Mouse (Mus musculus) myocyte (in vitro differentiated cells): ENCODE data around the gene Wdr20.

Source experiments
- MAX ChIP-seq: IDR thresholded peaks from one replicate; pipeline ENCODE4 v1.6.1; 2011; ENCODE audit warnings: low read depth, mild to moderate bottlenecking, control low read depth
- MYOD1 ChIP-seq, 3 experiments: IDR thresholded peaks; one replicate each; pipeline ENCODE4 v1.6.1; 2011; ENCODE audit warnings: control low read depth in 2 of 3, low read depth in 2 of 3, mild to moderate bottlenecking in 2 of 3, moderate library complexity in 1 of 3; ENCODE audit not compliant: insufficient read length in 2 of 3, control insufficient read depth in 1 of 3

DNA sequence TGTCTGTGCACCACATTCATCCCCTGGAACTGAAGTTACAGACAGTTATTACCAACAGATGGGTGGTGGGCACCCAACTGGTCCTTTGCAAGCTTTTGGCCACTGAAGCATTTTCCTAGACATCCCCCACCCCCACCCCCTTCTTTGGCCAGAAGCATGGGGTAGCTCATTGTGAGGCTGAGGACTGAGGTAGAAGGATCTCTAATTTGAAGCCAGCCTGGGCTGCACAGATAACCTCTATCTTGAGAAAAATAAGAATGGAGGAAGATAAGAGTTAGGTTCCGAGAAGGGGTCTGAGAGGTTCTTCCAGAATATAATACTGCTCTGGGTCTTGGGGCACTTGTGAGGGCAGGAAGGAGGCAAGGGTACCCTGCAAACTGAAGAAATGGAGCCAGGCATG, 44.5 kb downstream of the Wdr20 start:
- TF ChIP-seq MAX (no peak), MYOD1 (IDR thresholded peaks at IDR 0.05; ENCODE audit: control insufficient read depth in 1 of 3, insufficient read length in 2 of 3, low read depth in 2 of 3) (no peak)
